Mouse (Mus musculus) hindbrain, postnatal 0 days (tissue): ENCODE results near the gene Lrrc15. TPM values are rescaled to one million over a fixed set of nuclear protein-coding genes. Genes with fewer than 3 reads are reported as not detected.

Experiments
- ATAC-seq: fragments of 200-750 bp; cut with Nextera tagmentation; 2 replicates; pipeline ENCODE4 v1.8.0; 2017; ENCODE audit warnings: mild to moderate bottlenecking, moderate TSS enrichment, moderate library complexity
- DNase-seq: peaks from one replicate; pipeline ENCODE4 v3.0.0-alpha.2; 2015; ENCODE audit warnings: low spot score
- H3K27ac ChIP-seq: fragments of 300-500 bp; sonication (generic); 2 replicates; pipeline ENCODE4 v1.5.1; 2014; ENCODE audit warnings: mild to moderate bottlenecking
- H3K27me3 ChIP-seq: fragments of 300-500 bp; sonication (generic); 2 replicates; pipeline ENCODE4 v1.6.1; 2014; ENCODE audit warnings: low read length, mixed read lengths; ENCODE audit not compliant: insufficient read depth
- H3K36me3 ChIP-seq: fragments of 300-500 bp; sonication (generic); 2 replicates; pipeline ENCODE4 v1.6.1; 2014; ENCODE audit warnings: low read length, mixed read lengths; ENCODE audit not compliant: insufficient read depth
- H3K4me1 ChIP-seq: fragments of 300-500 bp; sonication (generic); 2 replicates; pipeline ENCODE4 v1.6.1; 2014; ENCODE audit warnings: antibody characterized with exemption, low read length, mixed read lengths; ENCODE audit not compliant: insufficient read depth
- H3K4me2 ChIP-seq: fragments of 300-500 bp; sonication (generic); 2 replicates; pipeline ENCODE4 v1.6.1; 2014; ENCODE audit warnings: low read depth, mild to moderate bottlenecking, low read length, moderate library complexity, mixed read lengths
- H3K4me3 ChIP-seq: fragments of 300-500 bp; sonication (generic); 2 replicates; pipeline ENCODE4 v1.5.1; 2014; ENCODE audit warnings: low read length
- H3K9ac ChIP-seq: fragments of 300-500 bp; sonication (generic); replicated peaks from 2 replicates; pipeline ENCODE4 v1.6.1; 2014; ENCODE audit warnings: mild to moderate bottlenecking, low read length, moderate library complexity, mixed read lengths
- H3K9me3 ChIP-seq: fragments of 300-500 bp; sonication (generic); 2 replicates; pipeline ENCODE4 v1.6.1; 2016; ENCODE audit warnings: low read length, mixed read lengths
- CTCF ChIP-seq: IDR thresholded peaks from 2 replicates; pipeline ENCODE4 v1.5.1; 2016; ENCODE audit warnings: antibody characterized with exemption, control low read depth, low read depth
- WGBS: fragments of 180-500 bp; shearing (Covaris S2); extraction: QIAGEN DNeasy Blood & Tissue Kit; methylation state at CpG from one replicate; pipeline ENCODE4 v1.1.7; 2014; 5-methylcytosine and 5-hydroxymethylcytosine counted together
- polyA plus RNA-seq: library from polyadenylated mRNA; unstranded; fragments of >200 nt; fragmentation: Nextera tagmentation; extraction: Ambion mirVana; gene quantifications from 2 replicates; pipeline ENCODE4 v1.2.1, GENCODE M21; 2015
- total RNA-seq: library from RNA; depleted of rRNA; stranded (reverse); fragments of >200 nt; gene quantifications from 2 replicates; pipeline ENCODE4 v1.2.3, GENCODE M21; 2014

The Lrrc15 gene
- total and polyA plus RNA-seq, 2 experiments from 2014 or later, result 0.09 to 0.16 TPM

DNA sequence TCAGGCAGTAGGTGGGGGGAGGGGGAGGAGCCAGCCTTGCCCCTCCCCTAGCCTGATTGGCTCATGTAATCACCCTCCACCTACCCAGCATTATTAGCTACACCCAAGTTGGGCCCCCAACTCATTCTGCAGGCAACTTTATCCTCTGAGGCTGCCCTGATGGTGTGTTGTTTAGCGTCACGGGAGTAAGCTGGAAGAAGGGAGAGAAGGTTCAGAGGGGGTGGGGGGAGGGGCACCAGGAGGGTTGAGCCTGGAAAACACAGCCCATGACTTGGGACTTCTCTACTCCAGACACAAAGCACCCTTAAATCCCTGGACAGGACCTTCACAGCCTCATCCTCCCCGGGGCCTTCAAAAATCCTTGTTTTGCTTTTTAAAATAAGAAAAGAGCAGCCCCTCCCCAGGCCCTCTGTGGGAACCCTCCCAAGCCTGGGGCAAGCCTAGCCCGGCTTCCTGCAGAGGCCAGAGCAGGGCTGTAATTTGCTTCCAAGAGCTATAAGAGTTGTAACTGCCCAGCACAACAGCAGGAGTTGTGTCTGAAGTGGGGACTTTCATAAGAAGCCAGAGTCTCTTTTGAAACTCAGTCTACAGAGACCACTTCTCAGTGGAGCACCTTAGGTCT lies 2.3 kb downstream of the Lrrc15 start:
- ATAC-seq (no peak), DNase-seq (no peak)
- H3K27me3 ChIP-seq, result peaks cover 9% of the 10 kb centered on the region; the same call in 1 of the 2 replicates
- H3K9ac ChIP-seq, result no peak overlapping the region
- H3K4me2 ChIP-seq, result no peak overlapping the region
- no peak overlapping the region for H3K4me3 ChIP-seq
- no peaks in the 10 kb centered on the region for H3K9me3 ChIP-seq
- no peaks in the 10 kb centered on the region; the same call in 1 of the 2 replicates for H3K4me1 ChIP-seq
- TF ChIP-seq CTCF, result no peak
- WGBS, result 10% methylated on average over 4 of the region's 4 CpGs
- H3K27ac ChIP-seq, result no peak overlapping the region
- no peaks in the 10 kb centered on the region for H3K36me3 ChIP-seq

DNA sequence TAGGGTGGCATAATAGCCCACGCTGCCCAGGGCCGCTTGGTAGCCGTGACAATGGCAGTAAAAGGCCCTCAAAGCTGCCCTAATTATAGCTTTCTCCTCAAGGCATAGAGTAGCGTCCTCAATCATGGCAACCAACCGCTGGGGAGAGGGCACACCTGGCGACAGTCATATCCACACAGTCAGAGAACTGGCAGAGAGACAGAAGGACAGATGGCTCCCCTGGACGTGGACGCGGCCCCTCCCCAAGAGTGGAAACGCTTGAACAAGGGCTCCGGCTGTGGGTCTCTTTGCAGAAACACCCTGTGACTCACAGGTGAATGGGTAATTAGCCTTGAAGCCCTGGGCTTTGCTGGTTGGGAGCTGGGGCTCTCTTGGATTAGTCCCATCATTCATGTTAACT lies 4.7 kb downstream of the Lrrc15 start:
- no peak overlapping the region for H3K4me2 ChIP-seq
- no peaks in the 10 kb centered on the region for H3K9me3 ChIP-seq
- H3K27me3 ChIP-seq, result peaks cover 9% of the 10 kb centered on the region; the same call in 1 of the 2 replicates
- no peak overlapping the region for H3K4me3 ChIP-seq
- no peaks in the 10 kb centered on the region; the same call in 1 of the 2 replicates for H3K4me1 ChIP-seq
- no peak overlapping the region for H3K9ac ChIP-seq
- no peaks in the 10 kb centered on the region for H3K36me3 ChIP-seq
- WGBS, result 62% methylated on average over 11 of the region's 11 CpGs
- ATAC-seq (no peak), DNase-seq (no peak)
- no peak overlapping the region for H3K27ac ChIP-seq
- no peak for TF ChIP-seq CTCF

- DNase-seq (no peak), ATAC-seq (0 out of 2 replicates have a peak, but pooled peaks have one; percentile 28)
- Histone ChIP-seq H3K27me3 (no peaks in the 10 kb centered on the region), H3K9me3 (no peaks in the 10 kb centered on the region), H3K36me3 (no peaks in the 10 kb centered on the region), H3K4me1 (peaks cover 9% of the 10 kb centered on the region; the same call in 1 of the 2 replicates), H3K9ac (no peak overlapping the region), H3K27ac (no peak overlapping the region), H3K4me2 (no peak overlapping the region), H3K4me3 (no peak overlapping the region)
- no peak for TF ChIP-seq CTCF
- 61% methylated on average over 15 of the region's 15 CpGs for WGBS
Measured at GRCm38 (mm10) chr16:30275558-30276340, 7.3 kb downstream of the Lrrc15 start.

DNA sequence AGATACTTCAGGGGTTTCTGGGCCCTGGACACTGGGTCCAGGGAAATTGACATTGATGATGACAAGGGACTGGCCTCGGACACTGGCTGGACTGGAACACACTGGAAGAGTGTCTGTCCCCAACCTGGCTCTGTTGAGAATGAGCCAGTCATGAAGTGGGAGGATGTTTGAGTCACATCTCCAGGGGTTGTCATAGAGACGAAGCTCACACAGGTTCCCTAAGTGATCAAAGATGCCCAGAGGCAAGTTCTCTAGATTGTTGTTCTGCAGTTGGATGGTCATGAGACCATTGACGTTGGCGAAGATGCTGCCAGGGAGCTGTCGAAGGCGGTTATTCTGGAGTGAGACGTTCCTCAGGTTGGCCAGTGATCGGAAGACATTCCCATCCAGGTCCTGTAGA lies 10.0 kb downstream of the Lrrc15 start:
- no peak for DNase-seq
- Histone ChIP-seq H3K4me2 (no peak overlapping the region), H3K4me3 (no peak overlapping the region), H3K36me3 (no peaks in the 10 kb centered on the region), H3K27me3 (no peaks in the 10 kb centered on the region), H3K9me3 (no peaks in the 10 kb centered on the region), H3K27ac (no peak overlapping the region), H3K4me1 (peaks cover 9% of the 10 kb centered on the region; the same call in 1 of the 2 replicates), H3K9ac (no peak overlapping the region)
- WGBS, result 93% methylated on average over 8 of the region's 8 CpGs
- no peak for TF ChIP-seq CTCF
- no peak for ATAC-seq

- ATAC-seq (0 out of 2 replicates have a peak, but pooled peaks have one; percentile 21), DNase-seq (peak; percentile 53)
- peak overlapping the region; percentile 17; the same call in 1 of the 2 replicates for H3K27ac ChIP-seq
- 32% methylated on average over 6 of the region's 6 CpGs for WGBS
- H3K36me3 ChIP-seq, result no peaks in the 10 kb centered on the region
- H3K4me1 ChIP-seq, result peaks cover 9% of the 10 kb centered on the region; the same call in 1 of the 2 replicates
- no peak for TF ChIP-seq CTCF
- H3K27me3 ChIP-seq, result no peaks in the 10 kb centered on the region
- no peak overlapping the region for H3K4me3 ChIP-seq
- H3K4me2 ChIP-seq, result no peak overlapping the region
- no peaks in the 10 kb centered on the region for H3K9me3 ChIP-seq
- H3K9ac ChIP-seq, result no peak overlapping the region
Measured at GRCm38 (mm10) chr16:30271941-30272595, 11.0 kb downstream of the Lrrc15 start.

DNA sequence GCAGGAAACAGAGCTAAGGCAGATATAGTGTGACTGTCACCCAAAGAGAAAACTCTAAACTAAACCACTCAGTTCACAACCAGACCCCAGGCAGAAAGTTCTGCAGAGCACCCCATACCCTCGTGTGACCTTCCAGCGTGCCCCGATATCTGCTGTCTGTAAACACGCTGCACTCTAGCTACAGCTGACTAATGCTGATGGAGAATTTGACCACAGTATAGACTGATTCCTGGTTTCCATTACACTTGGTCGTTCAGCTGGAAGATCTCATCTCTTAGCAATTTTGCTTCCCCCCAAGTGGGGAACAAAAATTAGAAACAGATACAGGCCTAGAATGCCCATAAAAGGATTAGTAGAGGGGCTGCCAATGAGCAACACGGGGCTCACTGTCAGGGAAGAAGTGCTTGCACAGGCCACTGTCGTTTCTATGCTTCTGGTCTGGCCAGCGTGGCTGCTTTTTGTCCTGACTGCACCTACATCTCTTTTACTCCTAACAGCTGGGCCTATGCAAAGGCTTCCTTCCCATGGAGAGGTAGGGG lies 11.8 kb downstream of the Lrrc15 start:
- WGBS, result 59% methylated on average over 8 of the region's 8 CpGs
- no peak for TF ChIP-seq CTCF
- no peak overlapping the region for H3K9ac ChIP-seq
- H3K4me1 ChIP-seq, result peaks cover 9% of the 10 kb centered on the region; the same call in 1 of the 2 replicates
- ATAC-seq (no peak), DNase-seq (no peak)
- H3K9me3 ChIP-seq, result no peaks in the 10 kb centered on the region
- 0 out of 2 replicates have a peak overlapping the region, but pooled peaks have one; percentile 15 for H3K27ac ChIP-seq
- H3K27me3 ChIP-seq, result no peaks in the 10 kb centered on the region
- H3K4me2 ChIP-seq, result no peak overlapping the region
- H3K4me3 ChIP-seq, result no peak overlapping the region
- no peaks in the 10 kb centered on the region for H3K36me3 ChIP-seq
